In the genomic region with DNA sequence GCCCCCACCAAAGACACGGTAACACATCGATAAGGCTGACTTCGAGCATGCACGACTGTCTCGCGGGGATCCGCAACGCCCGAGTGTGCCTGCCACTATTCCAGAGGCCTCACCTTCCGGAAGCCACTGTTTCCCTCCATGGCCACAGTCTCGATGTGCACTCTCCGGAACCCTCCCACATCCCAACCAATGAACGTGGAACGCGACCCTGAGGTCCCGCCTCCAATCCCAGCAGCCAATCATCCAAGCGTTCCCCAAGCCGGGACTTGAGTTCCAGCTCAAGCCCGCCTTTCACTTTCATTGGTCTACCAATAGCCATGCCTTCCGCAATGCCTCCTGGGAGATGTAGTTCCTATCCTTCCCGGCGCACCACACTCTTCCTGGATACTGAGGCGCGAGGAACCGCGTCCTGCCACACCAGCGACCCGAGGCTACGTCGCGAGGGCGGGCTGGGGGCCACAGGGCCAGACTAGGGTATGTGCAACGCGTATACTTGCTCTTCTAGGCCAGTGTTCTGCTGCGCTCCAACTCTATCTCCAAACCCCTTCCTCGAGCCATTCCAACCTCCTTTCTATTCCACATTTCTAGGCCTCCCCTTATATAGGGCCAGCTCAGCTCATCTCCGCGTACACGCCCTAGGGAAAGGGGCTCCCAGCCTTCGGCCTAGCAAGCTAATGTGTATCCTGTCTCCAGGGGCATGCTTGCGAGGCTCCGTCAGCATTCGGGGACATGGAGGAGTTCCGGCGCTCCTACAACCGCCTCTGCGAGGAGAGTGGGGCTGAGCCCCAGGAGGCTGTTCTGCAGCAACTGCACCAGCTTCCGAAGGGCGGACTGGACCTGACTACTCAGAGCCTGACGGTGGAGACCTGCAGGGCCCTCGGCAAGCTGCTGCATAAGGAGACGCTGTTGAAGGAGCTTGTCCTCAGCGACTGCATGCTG, we compare ENCODE assay signal across 8 mouse cellular contexts. TPM values are rescaled to one million over a fixed set of nuclear protein-coding genes. Genes with fewer than 3 reads are reported as not detected.
DNase-seq lines count a peak whose midpoint lies in the region; ATAC-seq lines count a peak whose summit lies in the region.

A gene (minus strand): TSS at position 159 of the 939 bp plus-strand sequence.
A gene (plus strand): TSS at position 346 of the 939 bp plus-strand sequence.

- peak; percentile 98 for DNase-seq in MEL-GATA-1-ER (ENCODE audit: extremely low read depth, low read depth)
- DNase-seq in cerebellum, adult 8-10 months: peak; percentile 97
- DNase-seq in forelimb bud, embryonic 11.5 days (ENCODE audit: low read depth, low spot score): peak; percentile 99
- DNase-seq in layer of hippocampus, adult 9-10 months (ENCODE audit: low spot score): peak; percentile 95
- DNase-seq in ovary, postnatal 10 days (ENCODE audit: low spot score): peak; percentile 87
- peak; percentile 94 to 98 for DNase-seq in thymus, postnatal 10 days (ENCODE audit: low spot score in 2 of 2)

- peaks cover 15% of the 10 kb centered on the region for H3K36me3 ChIP-seq in lung, embryonic 16.5 days (ENCODE audit: control insufficient read depth, insufficient read depth, low read length)

- H3K27me3 ChIP-seq in lung, embryonic 16.5 days (ENCODE audit: control insufficient read depth, insufficient read depth, low read depth, low read length): no peaks in the 10 kb centered on the region

- ATAC-seq in hematopoietic stem cell, adult 5-6 weeks (replicated peaks in 1 of 2; ENCODE audit: insufficient read depth in 1 of 2, low FRiP score in 2 of 2, low TSS enrichment in 1 of 2, low read depth in 1 of 2, poor library complexity in 2 of 2, severe bottlenecking in 2 of 2): peak; percentile 94 to 97
- peak; percentile 97 for ATAC-seq in lung, embryonic 16.5 days (ENCODE audit: low read depth)

- H3K4me1 ChIP-seq in lung, embryonic 16.5 days (replicated peaks; ENCODE audit: control insufficient read depth, insufficient read depth, low read length): peaks cover 16% of the 10 kb centered on the region

- peak within 1 kb of the TSS; percentile 50 for H3K27ac ChIP-seq in lung, embryonic 16.5 days (ENCODE audit: low read length)

- peak within 1 kb of the TSS; percentile 97 for H3K4me2 ChIP-seq in lung, embryonic 16.5 days (ENCODE audit: low read depth, low read length)

- peak within 1 kb of the TSS; percentile 79 for H3K9ac ChIP-seq in lung, embryonic 16.5 days (ENCODE audit: low read length)

- H3K4me3 ChIP-seq in lung, embryonic 16.5 days (ENCODE audit: low read length): peak within 1 kb of the TSS; percentile 64

- no peaks in the 10 kb centered on the region for H3K9me3 ChIP-seq in lung, embryonic 16.5 days (ENCODE audit: control insufficient read depth, low read length)

- 1% methylated on average over 53 of the region's 53 CpGs for WGBS in lung, embryonic 16.5 days

RNA-seq across cellular contexts. Expression of the first gene that starts in this region (rescaled TPM):
- 58.2 and 91.7 TPM in 2 replicates for total RNA-seq in hematopoietic stem cell, adult 5-6 weeks (2017)
- polyA plus RNA-seq in lung, embryonic 16.5 days (2015; fragmentation: Nextera tagmentation; extraction: Ambion mirVana): 156 and 170 TPM in 2 replicates

RNA-seq across cellular contexts. Expression of the second gene that starts in this region (rescaled TPM):
- total RNA-seq in hematopoietic stem cell, adult 5-6 weeks (2017): 34.2 and 34.5 TPM in 2 replicates
- 58.2 and 63.9 TPM in 2 replicates for polyA plus RNA-seq in lung, embryonic 16.5 days (2015; fragmentation: Nextera tagmentation; extraction: Ambion mirVana)

Comparison
In these comparisons a context has a peak if more than half of its experiments do, and no peak if none do; other contexts are left out.
1. Peak in every context shown above with its lines: DNase-seq, ATAC-seq, H3K4me3 ChIP-seq and H3K27ac ChIP-seq.